Mouse (Mus musculus) limb, embryonic 15.5 days (tissue): ENCODE data around the gene 1700019N19Rik. TPM values are rescaled to one million over a fixed set of nuclear protein-coding genes. Genes with fewer than 3 reads are reported as not detected.
A peak's percentile ranks its signal among the peaks of the same experiment; 100 is the strongest.

Source experiments
- ATAC-seq: fragments of 200-750 bp; cut with Nextera tagmentation; 2 replicates; pipeline ENCODE4 v1.8.0; 2017; ENCODE audit warnings: low read depth, moderate TSS enrichment; ENCODE audit not compliant: insufficient number of reproducible peaks, low FRiP score, low TSS enrichment
- H3K27ac ChIP-seq: fragments of 300-500 bp; sonication (generic); 2 replicates; pipeline ENCODE4 v1.5.1; 2015; ENCODE audit warnings: moderate library complexity, mild to moderate bottlenecking, inconsistent platforms
- H3K27me3 ChIP-seq: fragments of 300-500 bp; sonication (generic); 2 replicates; pipeline ENCODE4 v1.6.1; 2015; ENCODE audit warnings: inconsistent platforms
- H3K36me3 ChIP-seq: fragments of 300-500 bp; sonication (generic); 2 replicates; pipeline ENCODE4 v1.6.1; 2015; ENCODE audit warnings: inconsistent platforms
- H3K4me1 ChIP-seq: fragments of 300-500 bp; sonication (generic); 2 replicates; pipeline ENCODE4 v1.6.1; 2015; ENCODE audit warnings: inconsistent platforms
- H3K4me2 ChIP-seq: fragments of 300-500 bp; sonication (generic); 2 replicates; pipeline ENCODE4 v1.6.1; 2015; ENCODE audit warnings: mild to moderate bottlenecking, inconsistent platforms
- H3K4me3 ChIP-seq: fragments of 300-500 bp; sonication (generic); 2 replicates; pipeline ENCODE4 v1.5.1; 2015; ENCODE audit warnings: mild to moderate bottlenecking, inconsistent platforms
- H3K9ac ChIP-seq: fragments of 300-500 bp; sonication (generic); 2 replicates; pipeline ENCODE4 v1.6.1; 2015; ENCODE audit warnings: inconsistent platforms
- H3K9me3 ChIP-seq: fragments of 300-500 bp; sonication (generic); 2 replicates; pipeline ENCODE4 v1.6.1; 2016; ENCODE audit warnings: inconsistent platforms
- WGBS: fragments of 180-500 bp; shearing (Covaris S2); methylation state at CpG from one replicate; pipeline ENCODE4 v1.1.7; 2015; 5-methylcytosine and 5-hydroxymethylcytosine counted together
- polyA plus RNA-seq: library from polyadenylated mRNA; unstranded; fragments of >200 nt; fragmentation: Nextera tagmentation; extraction: Ambion mirVana; gene quantifications from 2 replicates; pipeline ENCODE4 v1.2.1, GENCODE M21; 2015

1700019N19Rik gene
- polyA plus RNA-seq, 1 experiment from 2014 or later: not detected

GRCm38 (mm10) chr19:58795114-58795669 is 931 bp upstream of the 1700019N19Rik start:
- no peaks in the 10 kb centered on the region for H3K9me3 ChIP-seq
- 58% methylated on average over 12 of the region's 12 CpGs for WGBS
- no peak for ATAC-seq
- no peak overlapping the region for H3K27ac ChIP-seq
- H3K4me1 ChIP-seq: no peaks in the 10 kb centered on the region
- H3K9ac ChIP-seq: no peak overlapping the region
- H3K4me3 ChIP-seq: no peak overlapping the region
- no peaks in the 10 kb centered on the region for H3K27me3 ChIP-seq
- H3K4me2 ChIP-seq: no peak overlapping the region
- 0 out of 2 replicates have a peak, but pooled peaks cover 9% of the 10 kb centered on the region for H3K36me3 ChIP-seq

GRCm38 (mm10) chr19:58789194-58789593 is 5.1 kb downstream of the 1700019N19Rik start:
- 63% methylated on average over 11 of the region's 11 CpGs for WGBS
- no peak overlapping the region for H3K4me2 ChIP-seq
- no peak overlapping the region for H3K27ac ChIP-seq
- no peak for ATAC-seq
- H3K4me1 ChIP-seq: no peaks in the 10 kb centered on the region
- no peaks in the 10 kb centered on the region for H3K9me3 ChIP-seq
- H3K4me3 ChIP-seq: no peak overlapping the region
- H3K36me3 ChIP-seq: no peaks in the 10 kb centered on the region
- H3K9ac ChIP-seq: no peak overlapping the region
- no peaks in the 10 kb centered on the region for H3K27me3 ChIP-seq

GRCm38 (mm10) chr19:58783938-58784337 is 10.3 kb downstream of the 1700019N19Rik start:
- Histone ChIP-seq H3K27me3 (no peaks in the 10 kb centered on the region), H3K4me1 (no peaks in the 10 kb centered on the region), H3K9ac (no peak overlapping the region), H3K4me3 (no peak overlapping the region), H3K4me2 (no peak overlapping the region), H3K27ac (no peak overlapping the region), H3K36me3 (no peaks in the 10 kb centered on the region), H3K9me3 (no peaks in the 10 kb centered on the region)
- 60% methylated on average over 7 of the region's 7 CpGs for WGBS
- no peak for ATAC-seq

GRCm38 (mm10) chr19:58781566-58781965 is 12.7 kb downstream of the 1700019N19Rik start:
- Histone ChIP-seq H3K4me3 (no peak overlapping the region), H3K27ac (no peak overlapping the region), H3K9me3 (no peaks in the 10 kb centered on the region), H3K4me2 (no peak overlapping the region), H3K4me1 (no peaks in the 10 kb centered on the region), H3K36me3 (no peaks in the 10 kb centered on the region), H3K27me3 (no peaks in the 10 kb centered on the region), H3K9ac (no peak overlapping the region)
- no peak for ATAC-seq
- WGBS: 64% methylated on average over 4 of the region's 4 CpGs

GRCm38 (mm10) chr19:58776461-58776860 is 17.8 kb downstream of the 1700019N19Rik start:
- H3K27me3 ChIP-seq: no peaks in the 10 kb centered on the region
- H3K4me3 ChIP-seq: no peak overlapping the region
- H3K9me3 ChIP-seq: no peaks in the 10 kb centered on the region
- no peak overlapping the region for H3K4me2 ChIP-seq
- no peak overlapping the region for H3K9ac ChIP-seq
- no peaks in the 10 kb centered on the region for H3K36me3 ChIP-seq
- no peak for ATAC-seq
- no peak overlapping the region for H3K27ac ChIP-seq
- H3K4me1 ChIP-seq: no peaks in the 10 kb centered on the region
- 73% methylated on average over 5 of the region's 5 CpGs for WGBS

- H3K4me3 ChIP-seq: no peak overlapping the region
- ATAC-seq: no peak
- no peak overlapping the region for H3K9ac ChIP-seq
- H3K4me2 ChIP-seq: no peak overlapping the region
- H3K27me3 ChIP-seq: no peaks in the 10 kb centered on the region
- WGBS: 81% methylated on average over 6 of the region's 6 CpGs
- H3K4me1 ChIP-seq: peaks cover 9% of the 10 kb centered on the region
- H3K27ac ChIP-seq: no peak overlapping the region
- no peaks in the 10 kb centered on the region for H3K9me3 ChIP-seq
- no peaks in the 10 kb centered on the region for H3K36me3 ChIP-seq
These were observed 26.9 kb downstream of the 1700019N19Rik start for GRCm38 (mm10) chr19:58767329-58767728.

- H3K9ac ChIP-seq: no peak overlapping the region
- ATAC-seq: peak; percentile 42; the same call in 1 of the 2 replicates
- H3K4me1 ChIP-seq: peaks cover 9% of the 10 kb centered on the region
- H3K27me3 ChIP-seq: no peaks in the 10 kb centered on the region
- H3K4me2 ChIP-seq: no peak overlapping the region
- H3K36me3 ChIP-seq: no peaks in the 10 kb centered on the region
- no peaks in the 10 kb centered on the region for H3K9me3 ChIP-seq
- H3K27ac ChIP-seq: no peak overlapping the region
- WGBS: 9% methylated on average over 12 of the region's 12 CpGs
- no peak overlapping the region for H3K4me3 ChIP-seq
These were observed 31.3 kb downstream of the 1700019N19Rik start for GRCm38 (mm10) chr19:58762848-58763541.

- no peak overlapping the region for H3K9ac ChIP-seq
These were observed 31.9 kb downstream of the 1700019N19Rik start for GRCm38 (mm10) chr19:58762316-58762715.

GRCm38 (mm10) chr19:58759423-58759822 is 34.8 kb downstream of the 1700019N19Rik start, which contains the start of gene Pnliprp2:
TSS of gene Pnliprp2 (plus strand) at chr19:58759719.
- Histone ChIP-seq H3K36me3 (no peaks in the 10 kb centered on the region), H3K4me3 (no peak within 1 kb of the TSS), H3K27ac (no peak within 1 kb of the TSS), H3K9ac (no peak within 1 kb of the TSS), H3K4me2 (no peak within 1 kb of the TSS), H3K9me3 (no peaks in the 10 kb centered on the region), H3K4me1 (peaks cover 9% of the 10 kb centered on the region), H3K27me3 (no peaks in the 10 kb centered on the region)
- 0 out of 2 replicates have a peak, but pooled peaks have one; percentile 7 for ATAC-seq
- 59% methylated on average over 9 of the region's 9 CpGs for WGBS

More at GRCm38 (mm10) chr19:58762316-58762715, 31.9 kb downstream of the 1700019N19Rik start:
- Histone ChIP-seq H3K4me2 (no peak overlapping the region), H3K27ac (no peak overlapping the region), H3K27me3 (no peaks in the 10 kb centered on the region), H3K9me3 (no peaks in the 10 kb centered on the region), H3K4me1 (peaks cover 9% of the 10 kb centered on the region), H3K36me3 (no peaks in the 10 kb centered on the region), H3K4me3 (no peak overlapping the region)
- 27% methylated on average over 6 of the region's 6 CpGs for WGBS
- 0 out of 2 replicates have a peak, but pooled peaks have one; percentile 10 for ATAC-seq

GRCm38 (mm10) chr19:58758871-58759270 is 35.4 kb downstream of the 1700019N19Rik start:
- H3K27ac ChIP-seq: no peak overlapping the region
- no peaks in the 10 kb centered on the region for H3K36me3 ChIP-seq
- no peaks in the 10 kb centered on the region for H3K9me3 ChIP-seq
- no peak overlapping the region for H3K4me2 ChIP-seq
- H3K4me1 ChIP-seq: peaks cover 9% of the 10 kb centered on the region
- 91% methylated on average over 4 of the region's 4 CpGs for WGBS
- H3K4me3 ChIP-seq: no peak overlapping the region
- no peak for ATAC-seq
- no peak overlapping the region for H3K9ac ChIP-seq
- no peaks in the 10 kb centered on the region for H3K27me3 ChIP-seq

- Histone ChIP-seq H3K9me3 (no peaks in the 10 kb centered on the region), H3K4me2 (no peak overlapping the region), H3K9ac (no peak overlapping the region), H3K4me3 (no peak overlapping the region), H3K4me1 (no peaks in the 10 kb centered on the region), H3K27ac (no peak overlapping the region), H3K27me3 (no peaks in the 10 kb centered on the region), H3K36me3 (no peaks in the 10 kb centered on the region)
- 73% methylated on average over 2 of the region's 2 CpGs for WGBS
- no peak for ATAC-seq
These were observed 42.8 kb downstream of the 1700019N19Rik start for GRCm38 (mm10) chr19:58751504-58751903.

- Histone ChIP-seq H3K4me1 (no peaks in the 10 kb centered on the region), H3K9me3 (no peaks in the 10 kb centered on the region), H3K27ac (no peak overlapping the region), H3K4me3 (no peak overlapping the region), H3K9ac (no peak overlapping the region), H3K27me3 (no peaks in the 10 kb centered on the region), H3K36me3 (no peaks in the 10 kb centered on the region), H3K4me2 (no peak overlapping the region)
- ATAC-seq: no peak
- 72% methylated on average over 2 of the region's 2 CpGs for WGBS
These were observed 43.4 kb downstream of the 1700019N19Rik start for GRCm38 (mm10) chr19:58750822-58751221.
